Mouse (Mus musculus) ES-Bruce4 (cell line): ENCODE data around the gene Gsdma2.

Experiments used
- CTCF ChIP-seq: IDR thresholded peaks from one replicate; pipeline ENCODE4 v1.8.1; 2011; ENCODE audit warnings: low read depth, low read length
- EP300 ChIP-seq: IDR thresholded peaks from 2 replicates; pipeline ENCODE4 v1.6.1; 2011; ENCODE audit warnings: low read depth, low read length; ENCODE audit not compliant: insufficient read depth
- POLR2A ChIP-seq: IDR thresholded peaks from one replicate; pipeline ENCODE4 v1.8.1; 2011; ENCODE audit warnings: low read length; ENCODE audit not compliant: insufficient read depth

DNA sequence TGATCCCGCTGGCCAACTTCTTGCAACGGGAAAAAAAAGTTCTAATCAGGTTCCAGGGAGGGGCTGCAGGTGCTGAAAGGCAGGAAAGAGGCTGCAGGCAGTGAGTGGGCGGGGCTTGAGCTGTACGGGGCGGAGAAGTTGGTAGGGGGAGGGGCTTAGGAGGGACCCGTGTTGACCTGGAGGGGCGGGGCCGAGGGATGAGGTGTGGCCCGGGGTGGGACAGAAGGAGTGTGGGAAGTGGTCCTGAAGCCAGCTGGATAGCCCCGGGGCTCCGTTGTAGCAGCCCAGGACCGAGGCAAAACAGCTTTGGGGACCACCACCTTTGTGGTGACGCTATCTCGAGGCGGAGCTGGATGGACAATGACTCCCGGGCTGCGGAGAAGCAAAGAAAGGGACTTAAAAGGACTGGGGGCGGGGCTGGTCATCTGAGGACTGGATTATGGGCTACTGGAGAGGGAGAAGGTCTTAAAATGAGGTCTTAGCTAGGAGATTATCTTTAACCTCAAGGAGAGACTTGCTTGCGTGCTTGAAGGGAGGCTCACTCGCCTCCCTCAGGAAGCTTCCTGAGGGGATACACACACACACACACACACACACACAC, 44.4 kb upstream of the Gsdma2 start:
- TF ChIP-seq CTCF: no peak
- no peak for TF ChIP-seq POLR2A
- no peak for TF ChIP-seq EP300
